Mouse (Mus musculus) megakaryocyte-erythroid progenitor cell, adult 5-6 weeks (primary cell): ENCODE data around the gene Tln2. TPM values are rescaled to one million over a fixed set of nuclear protein-coding genes. Genes with fewer than 3 reads are reported as not detected.

ENCODE experiments used
- ATAC-seq: replicated peaks from 2 replicates; pipeline ENCODE4 v1.8.0; 2016; ENCODE audit warnings: mild to moderate bottlenecking, inconsistent platforms; ENCODE audit not compliant: severe bottlenecking, poor library complexity, low FRiP score, low TSS enrichment
- total RNA-seq, 2 experiments: library from RNA; stranded (forward) in 1 of 2; stranded (reverse) in 1 of 2; fragments of 200-1000, 215-1000 nt in 1 of 2; fragments of >200 nt in 1 of 2; fragmentation: Nextera tagmentation in 1 of 2; gene quantifications; 2 replicates each; pipeline ENCODE4 v1.2.3; 2014 to 2017

Tln2 gene
- total RNA-seq, 2 experiments from 2014 or later: not detected

DNA sequence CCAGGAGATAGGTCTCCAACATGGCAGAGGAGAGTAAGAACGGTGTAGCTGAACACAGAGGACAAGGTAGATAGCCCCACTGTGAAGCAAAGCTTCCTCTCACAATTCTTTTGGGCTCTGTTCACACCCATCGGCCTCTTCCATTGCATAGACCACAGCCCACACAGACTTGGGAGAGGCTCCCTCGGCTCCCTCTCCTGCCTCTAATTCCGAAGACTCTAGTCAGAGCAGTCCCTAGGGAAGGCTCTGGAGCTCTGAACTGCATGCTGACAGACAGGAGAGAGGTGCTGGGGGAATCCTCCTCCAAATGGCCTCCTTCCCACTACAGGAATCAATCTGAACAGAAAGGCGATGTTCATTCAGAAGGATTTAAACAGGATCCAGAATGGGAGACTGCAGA is 72.9 kb downstream of the Tln2 start:
- no peak for ATAC-seq

DNA sequence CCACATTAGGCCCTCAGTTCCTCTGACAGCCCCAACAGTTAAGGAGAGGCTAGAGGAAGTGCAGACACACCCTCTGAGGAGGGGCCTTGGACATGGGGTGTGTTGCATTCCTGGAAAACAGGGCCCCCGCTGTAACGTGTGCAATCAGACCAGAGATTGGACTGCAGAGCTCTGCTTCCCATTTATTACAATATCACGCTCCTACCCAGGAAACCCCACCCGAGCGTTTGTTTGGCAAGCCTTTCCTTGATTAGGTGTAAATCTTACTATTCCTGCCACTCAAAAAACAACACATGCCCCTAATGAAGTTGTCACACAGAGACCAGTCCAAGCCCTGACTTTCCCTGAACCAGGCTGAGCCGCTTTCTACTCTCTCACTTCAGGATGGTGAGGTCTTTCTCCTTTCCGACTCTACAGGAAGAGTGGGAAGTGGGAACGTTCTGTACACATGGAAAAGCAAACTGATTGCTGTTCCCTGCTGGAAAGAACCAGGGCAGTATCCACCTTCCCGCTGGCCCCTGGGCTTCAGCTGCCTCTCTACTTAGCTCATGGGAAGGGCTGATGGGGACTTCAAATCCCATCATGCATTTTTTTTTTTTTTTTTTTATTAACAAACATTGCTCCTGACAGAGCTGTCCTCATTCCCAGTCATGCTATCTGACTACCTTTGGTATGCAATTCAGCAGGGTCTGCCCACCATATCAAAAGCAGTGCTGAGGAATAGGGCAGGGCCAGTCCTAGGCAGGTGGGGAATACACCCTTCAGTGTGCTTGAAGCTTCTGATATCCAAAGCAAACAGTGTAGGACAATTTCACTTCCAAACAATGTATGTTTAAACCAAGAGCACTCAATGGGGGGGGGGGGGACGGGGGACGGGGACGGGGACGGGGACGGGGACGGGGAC is 74.1 kb downstream of the Tln2 start:
- no peak for ATAC-seq

DNA sequence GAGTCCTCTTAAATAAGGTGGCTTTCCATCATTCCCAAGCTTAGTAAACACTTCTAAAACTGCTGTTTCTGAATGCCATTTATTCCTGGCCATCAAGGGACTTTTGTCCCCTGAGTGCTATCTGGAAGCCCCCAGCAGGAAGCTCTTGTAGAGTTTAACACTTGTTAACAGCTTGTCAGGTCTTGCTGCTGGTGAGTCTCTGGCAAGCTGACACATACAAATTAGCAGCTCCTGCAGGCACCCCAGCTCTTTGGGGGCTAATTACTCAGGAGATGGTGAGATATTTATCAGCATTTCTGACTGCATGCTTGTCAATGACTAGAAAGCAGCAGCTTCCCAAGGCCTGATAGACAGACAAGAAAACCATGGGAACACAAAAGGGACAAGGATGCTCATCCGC is 77.2 kb downstream of the Tln2 start:
- ATAC-seq: no peak

DNA sequence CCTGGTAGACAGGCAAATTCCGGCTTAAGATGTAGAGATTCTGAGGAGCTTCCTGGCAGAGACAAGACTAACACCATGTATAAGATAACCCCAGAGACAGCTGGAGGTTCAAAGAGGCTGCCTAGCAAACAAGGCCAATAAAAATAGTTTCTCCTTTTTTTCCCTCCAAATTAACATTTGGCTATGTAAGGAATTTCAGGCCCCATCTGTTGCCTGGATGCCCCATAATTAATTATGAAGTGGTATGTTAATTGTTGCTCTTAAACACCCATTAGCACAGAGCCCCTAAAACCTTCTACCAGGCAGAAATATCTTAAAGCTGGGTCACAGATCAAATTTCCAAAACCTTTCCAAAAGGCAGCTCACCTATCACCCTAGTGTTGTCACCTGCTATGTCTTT is 77.7 kb downstream of the Tln2 start:
- no peak for ATAC-seq

DNA sequence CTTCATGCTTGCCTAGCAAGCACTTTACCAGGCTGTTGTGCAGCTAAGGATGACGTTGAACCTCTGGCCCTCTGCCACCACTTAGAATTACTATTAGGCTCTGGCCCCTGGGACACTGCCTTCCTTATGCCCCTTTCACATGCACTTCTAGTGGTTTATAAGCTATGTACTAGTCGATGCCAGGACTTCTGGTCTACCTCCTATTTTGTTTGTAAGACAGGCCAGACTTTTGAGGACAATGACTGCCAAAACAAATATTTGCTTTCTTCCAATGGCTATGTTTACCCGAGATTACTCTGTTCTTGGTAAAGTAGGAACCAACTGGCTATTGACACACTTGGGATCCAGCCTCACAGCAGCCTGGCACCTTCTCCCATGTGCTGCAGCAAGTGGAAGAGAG is 82.1 kb downstream of the Tln2 start:
- ATAC-seq: no peak

DNA sequence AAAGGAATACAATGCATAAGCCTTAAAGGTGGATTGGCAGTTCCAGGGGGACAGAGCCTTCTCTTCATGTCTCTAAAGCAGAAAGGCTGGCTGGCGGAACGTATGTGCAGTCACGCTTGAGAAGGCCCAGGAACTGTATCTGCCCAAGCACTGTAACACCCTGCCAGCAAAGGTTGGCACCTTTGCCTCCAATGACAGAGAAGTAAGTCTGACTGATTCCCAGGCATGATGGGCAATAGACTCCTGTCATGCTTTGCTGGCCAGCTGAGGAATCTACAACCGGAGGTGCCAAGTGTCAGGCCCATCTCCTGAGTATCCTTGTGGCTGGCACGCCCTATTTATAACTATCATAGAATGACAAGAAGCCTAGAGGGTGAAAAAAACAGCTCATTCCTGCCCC is 83.3 kb downstream of the Tln2 start:
- no peak for ATAC-seq

DNA sequence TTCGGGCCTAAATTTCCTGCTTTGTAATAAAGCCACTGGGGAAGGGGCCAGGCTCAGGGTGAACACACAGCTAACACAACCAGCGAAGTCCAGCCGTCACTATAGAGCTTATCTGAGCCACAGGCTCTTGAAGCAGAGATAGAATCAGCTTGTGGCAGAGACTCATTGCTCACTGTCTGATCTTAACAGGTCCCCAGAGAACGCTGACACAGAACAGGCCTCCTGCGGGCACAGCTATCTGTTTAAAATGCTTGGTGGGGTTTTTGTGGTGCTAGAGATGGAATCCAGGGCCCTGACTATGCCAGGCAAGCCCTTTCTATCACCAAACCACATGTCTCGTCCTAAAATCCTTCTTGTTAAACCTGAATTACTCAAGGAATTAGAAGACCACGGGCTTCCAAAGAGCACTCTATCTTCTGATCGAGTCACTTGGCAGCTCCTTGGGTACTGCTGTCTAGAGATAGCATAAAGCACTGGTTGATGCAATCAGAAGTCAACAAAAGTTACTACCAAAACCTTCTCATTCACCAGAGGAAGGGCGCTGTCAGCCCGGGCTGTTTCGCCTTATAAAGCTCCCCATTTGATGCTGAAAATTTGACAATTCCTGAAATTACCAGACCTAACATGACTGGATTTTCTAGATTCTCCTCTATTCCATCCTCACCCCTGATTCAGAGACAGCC is 95.9 kb downstream of the Tln2 start:
- no peak for ATAC-seq

DNA sequence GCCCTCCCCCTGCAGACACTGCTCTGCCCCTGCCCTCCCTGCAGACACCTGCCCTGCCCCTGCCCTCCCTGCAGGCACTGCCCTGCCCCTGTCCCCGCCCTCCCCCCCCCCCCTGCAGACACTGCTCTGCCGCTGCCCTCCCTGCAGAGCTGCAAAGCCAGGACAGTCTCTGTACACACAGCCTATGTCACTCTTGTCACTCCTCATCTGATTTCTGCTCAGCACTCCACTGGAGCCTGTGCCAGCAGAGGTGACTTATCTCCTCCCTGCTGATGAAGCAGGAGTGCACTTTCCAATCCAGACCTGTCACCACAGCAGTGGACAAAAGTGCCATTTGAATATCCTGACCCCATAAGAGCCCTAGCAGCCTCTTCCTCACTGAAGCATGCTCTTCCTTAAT is 118.0 kb downstream of the Tln2 start:
- ATAC-seq: no peak

DNA sequence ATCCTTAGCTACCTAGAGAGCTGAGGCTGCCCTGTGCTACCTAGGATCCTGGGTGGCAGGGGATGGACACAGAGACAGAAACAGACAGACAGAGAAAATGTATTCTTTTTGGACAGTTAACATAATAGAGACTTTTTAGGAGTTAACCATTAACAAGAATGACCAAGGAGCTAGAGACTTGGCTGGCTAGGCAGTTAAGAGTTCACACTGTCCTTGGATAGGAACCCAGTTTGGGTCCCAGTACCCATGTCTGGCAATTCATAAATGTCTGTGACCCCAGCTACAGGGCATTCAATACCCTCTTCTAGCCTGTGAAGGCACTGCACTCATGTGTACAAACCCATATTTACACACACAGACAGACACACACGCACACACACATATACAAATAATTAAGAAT is 122.0 kb downstream of the Tln2 start:
- no peak for ATAC-seq

DNA sequence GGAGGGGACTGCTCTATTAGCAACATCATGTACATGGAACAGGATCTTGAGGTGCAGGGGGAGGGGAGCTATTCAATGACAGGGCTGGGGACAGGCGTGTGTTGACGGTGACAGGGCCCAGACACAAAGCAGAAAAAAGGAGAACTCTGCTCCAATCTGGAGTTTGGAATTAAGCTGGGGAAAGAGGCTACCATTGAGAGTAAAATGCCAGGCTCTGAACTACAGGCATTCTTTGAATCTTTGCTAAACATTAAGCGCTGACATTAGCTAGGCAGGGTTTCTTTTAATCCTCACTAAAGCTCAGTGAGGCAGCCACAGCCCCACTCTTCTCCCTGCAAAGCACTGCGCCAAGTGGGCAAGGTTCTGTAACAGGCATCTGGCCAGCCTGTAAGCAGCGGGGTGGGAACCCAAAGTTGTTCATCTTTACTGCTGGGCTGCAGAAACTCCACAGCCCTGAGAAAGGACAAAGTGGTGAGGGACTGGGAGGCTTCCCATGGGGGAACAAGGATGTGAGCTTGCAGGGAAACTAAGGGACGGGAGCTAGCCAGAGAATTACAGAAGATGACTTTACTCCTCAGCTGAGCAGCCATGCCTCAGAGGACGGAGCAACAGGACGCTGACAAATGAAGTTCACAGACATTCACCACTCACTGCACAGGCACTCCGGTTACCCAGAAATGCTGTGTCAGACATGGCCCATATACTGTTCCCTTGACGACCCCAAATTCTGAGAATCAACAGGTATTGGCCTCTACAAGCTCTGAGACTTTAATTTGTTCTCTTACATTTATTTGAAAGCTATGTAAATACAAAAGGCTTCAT is 124.0 kb downstream of the Tln2 start:
- ATAC-seq: no peak

DNA sequence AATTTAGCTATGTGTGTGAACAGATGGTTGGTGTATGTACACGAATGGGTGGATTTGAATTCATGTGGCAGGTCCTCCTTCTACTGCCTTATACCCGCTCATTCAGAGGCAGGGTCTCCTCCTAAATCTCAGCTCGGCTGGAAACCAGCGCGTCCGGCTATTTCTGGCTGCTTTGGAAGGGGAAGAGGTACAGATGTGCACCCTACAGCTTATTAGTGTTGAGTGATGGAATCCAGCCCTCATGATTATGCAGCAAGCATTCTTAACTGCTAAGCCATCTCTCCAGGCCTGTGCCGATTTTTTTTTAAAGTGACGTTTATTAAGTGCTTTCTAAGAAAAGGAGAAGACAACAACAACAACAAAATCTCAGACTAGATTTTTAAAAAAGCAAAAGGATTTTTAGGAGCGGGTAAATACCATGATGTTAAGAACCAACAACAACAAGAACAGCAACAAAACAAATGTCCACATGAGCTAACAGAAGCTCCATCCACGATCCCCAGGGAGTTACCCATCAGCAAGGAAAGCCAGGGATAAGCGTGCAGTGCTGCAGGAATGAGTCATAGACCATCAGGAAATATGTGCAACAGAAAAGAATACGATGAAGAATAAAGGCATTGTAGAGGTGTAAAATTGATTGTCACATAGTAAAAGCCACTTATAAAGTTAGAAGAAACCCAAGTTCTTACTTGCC is 130.2 kb downstream of the Tln2 start:
- ATAC-seq: no peak

DNA sequence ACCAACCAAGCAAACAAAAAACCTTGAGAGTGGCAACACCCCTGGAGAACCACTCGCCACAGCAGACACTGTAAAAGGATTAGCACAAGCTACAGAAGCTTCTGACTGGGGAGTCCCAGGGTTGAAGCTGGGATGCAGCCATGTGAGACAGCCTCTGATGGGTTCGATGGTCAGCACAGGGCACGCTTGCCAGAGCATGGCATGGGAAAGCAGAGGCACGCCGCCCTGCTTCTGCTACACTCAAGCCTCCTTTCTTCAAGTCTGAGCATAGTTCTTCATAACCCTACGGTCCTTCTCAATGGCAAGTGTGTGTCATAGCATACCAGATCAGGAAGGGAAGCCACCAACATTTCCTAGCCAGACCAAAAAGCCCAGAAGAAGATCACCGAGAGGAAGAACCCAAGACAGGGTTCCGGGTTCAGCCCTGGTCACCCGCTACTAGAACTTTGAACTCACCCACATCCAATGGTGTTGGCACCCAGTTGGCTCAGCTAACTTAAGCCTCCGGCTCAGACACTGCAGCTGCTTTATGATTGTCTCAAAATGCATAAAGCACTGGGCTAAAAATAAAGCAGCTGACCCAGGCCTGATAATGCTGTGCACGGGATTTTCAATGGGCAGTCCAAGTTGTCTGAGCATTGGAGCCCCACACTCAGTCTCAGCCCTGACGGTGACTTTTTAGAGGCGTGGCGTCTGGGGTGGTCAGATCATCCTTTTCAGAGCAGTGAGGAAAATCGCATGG is 131.0 kb downstream of the Tln2 start:
- no peak for ATAC-seq

DNA sequence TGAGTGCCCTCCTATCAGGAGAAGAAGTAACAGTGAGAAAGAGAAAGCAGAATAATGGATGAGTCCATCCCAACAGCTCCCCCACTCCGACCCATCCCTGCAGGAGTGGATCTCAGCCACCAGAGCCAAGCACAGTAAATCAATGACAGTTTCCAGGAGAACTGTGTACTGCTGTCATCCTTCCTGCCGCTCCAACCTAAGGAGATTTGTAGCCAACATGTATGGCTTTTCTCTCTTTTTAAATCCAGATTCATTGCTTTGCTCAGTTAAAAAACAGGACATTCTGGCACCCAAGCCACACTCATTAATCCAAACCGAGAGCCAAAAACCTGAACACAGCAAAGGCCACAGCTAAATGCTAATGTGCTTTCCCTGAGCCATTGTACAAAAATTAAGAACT is 133.2 kb downstream of the Tln2 start:
- ATAC-seq: no peak

DNA sequence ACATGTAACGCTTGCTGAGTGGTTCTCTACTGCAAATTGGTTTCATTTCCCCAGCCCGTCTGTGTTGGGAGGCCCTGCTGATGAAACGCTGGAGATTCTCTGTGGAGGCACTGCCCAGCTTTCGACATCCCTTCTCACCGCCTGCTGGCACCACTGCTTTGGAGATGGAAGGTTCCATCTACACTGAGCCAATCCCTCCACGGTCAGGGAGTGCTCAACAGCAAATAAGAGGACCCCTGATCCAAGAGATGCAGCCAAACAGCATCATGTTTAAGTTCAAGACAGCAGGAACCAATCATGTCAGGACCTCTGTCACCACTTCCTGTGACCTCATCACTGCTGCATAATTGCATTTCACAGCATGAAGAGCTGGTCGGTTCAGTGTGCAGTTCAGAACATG is 135.4 kb downstream of the Tln2 start:
- no peak for ATAC-seq

DNA sequence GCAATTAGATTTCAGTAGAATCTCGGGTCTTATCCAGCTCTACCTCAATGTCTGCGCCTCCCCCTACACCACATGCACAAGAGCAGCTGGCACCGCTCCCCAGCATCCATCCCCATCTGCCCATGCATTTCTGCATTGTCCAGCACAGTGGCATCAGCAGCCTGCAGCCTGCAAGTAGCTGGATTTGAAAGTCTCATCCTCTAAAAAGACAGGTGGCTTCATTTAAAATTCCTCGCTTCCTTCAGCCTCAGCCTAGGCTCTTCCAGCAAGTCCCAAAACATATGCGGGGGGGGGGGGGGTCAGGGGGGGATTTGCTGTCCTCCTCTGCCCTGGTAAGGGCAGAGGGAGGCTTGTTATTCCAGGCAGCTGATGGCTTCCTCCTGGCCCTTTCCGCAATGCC is 141.4 kb downstream of the Tln2 start:
- ATAC-seq: no peak

DNA sequence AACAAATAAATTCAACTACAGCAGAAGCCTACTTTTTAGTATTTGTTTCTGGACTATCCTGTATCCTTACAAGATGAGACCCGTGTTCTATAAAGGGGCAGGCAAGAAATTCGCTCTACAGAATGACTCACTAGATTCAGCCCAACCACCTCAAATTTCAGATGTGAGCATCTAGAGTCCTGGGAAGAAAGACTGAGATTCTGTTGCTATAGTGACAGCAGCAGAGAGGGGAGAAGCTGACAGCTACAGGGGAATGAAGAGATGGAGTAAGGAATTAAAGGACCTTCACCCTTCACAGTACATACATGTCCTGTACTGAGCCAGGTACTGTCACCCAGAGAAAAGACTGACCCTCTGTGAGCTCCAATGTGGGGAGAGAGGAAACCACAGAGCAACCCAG is 148.8 kb downstream of the Tln2 start:
- no peak for ATAC-seq

DNA sequence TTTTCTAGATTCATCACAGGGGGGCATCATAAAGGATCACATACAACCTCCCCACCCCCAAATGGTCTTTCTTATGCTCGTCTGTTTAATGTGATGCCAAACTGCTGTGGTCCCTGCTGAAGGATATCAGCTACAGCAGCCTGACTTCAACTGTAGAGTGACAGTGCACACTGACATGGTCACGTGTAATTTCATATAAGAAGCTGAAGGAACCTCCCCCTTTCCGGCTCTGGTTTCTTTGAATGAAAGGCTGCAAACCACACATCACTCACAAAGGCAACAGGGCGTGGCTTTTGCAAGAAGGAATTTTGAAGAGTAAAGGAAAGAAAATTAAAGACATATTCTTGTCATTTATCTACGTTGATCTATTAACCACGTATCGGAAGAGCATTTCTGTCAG is 154.8 kb downstream of the Tln2 start:
- peak; percentile 67 for ATAC-seq

DNA sequence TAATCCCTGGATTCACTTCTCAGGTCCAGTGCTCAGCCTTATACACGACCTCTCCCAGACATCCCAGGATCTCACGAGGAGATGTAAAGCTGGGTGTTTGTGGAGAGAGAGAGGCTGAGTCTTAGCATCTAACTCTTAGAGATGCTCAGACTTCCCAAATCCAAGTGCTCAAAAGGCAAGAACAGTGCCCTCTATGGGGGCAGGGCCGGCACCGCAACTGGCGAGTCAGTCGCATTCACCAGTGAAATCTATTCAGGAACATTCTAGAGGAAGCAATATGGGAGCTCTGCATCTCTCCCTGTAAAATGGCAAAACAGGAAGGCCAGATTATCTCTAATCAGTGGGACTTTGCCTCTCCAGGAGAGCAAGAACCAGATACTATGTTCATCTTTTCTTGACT is 159.9 kb downstream of the Tln2 start:
- no peak for ATAC-seq

DNA sequence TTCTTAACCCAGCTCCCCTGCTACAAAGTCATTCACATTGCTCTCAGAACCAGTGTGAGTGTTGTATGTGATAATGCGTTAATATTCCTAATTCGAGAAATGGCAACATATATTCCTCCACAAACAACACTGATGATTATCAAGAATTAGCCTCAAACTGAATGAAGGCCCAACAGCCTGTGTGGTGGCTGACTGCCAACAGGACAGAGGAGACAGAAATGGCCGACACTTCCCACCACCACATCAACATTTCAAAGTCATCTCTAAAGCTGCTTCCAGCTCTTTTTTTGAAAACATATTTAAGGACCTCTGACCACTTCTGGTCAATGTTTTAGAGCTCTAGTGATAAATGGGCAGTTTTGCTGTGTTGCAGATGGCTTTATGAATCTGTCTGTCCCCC is 161.7 kb downstream of the Tln2 start:
- no peak for ATAC-seq
